Mouse (Mus musculus) common myeloid progenitor, adult 5-6 weeks (primary cell): ENCODE data around the gene Ppp1ca. TPM values are rescaled to one million over a fixed set of nuclear protein-coding genes. Genes with fewer than 3 reads are reported as not detected.

Experiments used
- ATAC-seq: replicated peaks from 2 replicates; pipeline ENCODE4 v1.8.0; 2016; ENCODE audit warnings: low read depth, mild to moderate bottlenecking, moderate TSS enrichment, inconsistent platforms; ENCODE audit not compliant: poor library complexity, severe bottlenecking
- total RNA-seq: library from RNA; stranded (forward); fragments of 200-1000, 187-1606 nt; gene quantifications from 2 replicates; pipeline ENCODE4 v1.2.3, GENCODE M21; 2017

Gene Ppp1ca
- 450 and 486 TPM in 2 replicates for total RNA-seq

DNA sequence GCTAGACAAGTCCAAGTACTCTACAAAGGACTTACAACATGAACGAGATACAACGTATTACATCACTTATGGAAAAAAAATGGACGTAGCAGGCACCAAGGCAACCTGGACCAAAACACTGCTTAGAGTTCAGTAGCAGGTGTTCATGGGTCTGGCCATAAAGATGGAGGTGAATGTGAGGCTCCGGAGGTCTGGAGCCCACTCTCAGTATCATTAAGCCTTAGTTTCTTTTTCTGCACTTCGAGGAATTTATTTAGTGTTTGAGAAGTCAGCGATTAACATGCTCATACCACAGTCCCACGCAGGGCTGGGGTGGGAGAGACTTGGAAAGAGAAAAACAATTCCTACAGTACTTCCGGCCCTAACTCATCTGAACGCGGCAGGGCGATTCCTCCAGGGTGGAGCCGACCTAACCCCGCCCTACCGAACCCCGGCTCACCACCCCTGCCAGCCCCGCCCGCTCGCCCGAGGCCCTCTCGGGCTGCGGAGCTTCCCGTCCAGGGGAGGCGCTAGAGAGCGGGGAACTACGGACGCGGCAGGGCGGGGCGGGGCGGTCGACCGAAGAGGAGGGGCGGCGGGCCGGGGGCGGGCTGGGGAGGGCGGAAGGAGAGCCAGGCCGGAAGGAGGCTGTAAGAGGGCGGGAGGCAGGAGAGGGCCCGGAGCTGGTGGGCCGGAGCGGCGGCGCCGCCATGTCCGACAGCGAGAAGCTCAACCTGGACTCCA, at the start of gene Ppp1ca:
TSS of gene Ppp1ca (plus strand) at position 538 of the 723 bp plus-strand sequence.
- peak; percentile 81 for ATAC-seq

DNA sequence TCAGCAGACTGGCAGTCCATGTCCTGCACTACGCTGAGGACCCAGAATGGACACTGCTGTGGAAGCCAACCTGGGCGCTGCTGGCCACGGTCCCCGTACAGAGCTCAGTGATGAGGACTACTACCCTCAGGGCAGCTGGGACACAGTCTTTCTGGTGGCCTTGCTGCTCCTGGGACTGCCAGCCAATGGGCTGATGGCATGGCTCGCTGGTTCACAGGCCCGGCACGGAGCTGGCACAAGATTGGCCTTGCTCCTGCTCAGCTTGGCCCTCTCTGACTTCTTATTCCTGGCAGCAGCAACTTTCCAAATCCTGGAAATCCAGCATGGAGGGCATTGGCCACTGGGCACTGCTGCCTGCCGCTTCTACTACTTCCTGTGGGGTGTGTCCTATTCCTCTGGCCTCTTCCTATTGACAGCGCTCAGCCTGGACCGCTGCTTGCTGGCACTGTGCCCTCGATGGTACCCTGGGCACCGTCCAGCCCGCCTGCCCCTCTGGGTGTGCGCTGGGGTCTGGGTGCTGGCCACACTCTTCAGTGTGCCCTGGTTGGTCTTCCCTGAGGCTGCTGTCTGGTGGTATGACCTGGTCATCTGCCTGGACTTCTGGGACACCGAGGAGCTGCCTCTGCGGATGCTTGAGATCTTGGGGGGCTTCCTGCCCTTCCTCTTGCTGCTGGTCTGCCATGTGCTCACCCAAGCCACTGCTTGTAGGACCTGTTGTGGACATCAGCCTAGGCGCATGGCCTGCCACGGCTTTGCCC, 49.3 kb upstream of the Ppp1ca start:
- no peak for ATAC-seq

DNA sequence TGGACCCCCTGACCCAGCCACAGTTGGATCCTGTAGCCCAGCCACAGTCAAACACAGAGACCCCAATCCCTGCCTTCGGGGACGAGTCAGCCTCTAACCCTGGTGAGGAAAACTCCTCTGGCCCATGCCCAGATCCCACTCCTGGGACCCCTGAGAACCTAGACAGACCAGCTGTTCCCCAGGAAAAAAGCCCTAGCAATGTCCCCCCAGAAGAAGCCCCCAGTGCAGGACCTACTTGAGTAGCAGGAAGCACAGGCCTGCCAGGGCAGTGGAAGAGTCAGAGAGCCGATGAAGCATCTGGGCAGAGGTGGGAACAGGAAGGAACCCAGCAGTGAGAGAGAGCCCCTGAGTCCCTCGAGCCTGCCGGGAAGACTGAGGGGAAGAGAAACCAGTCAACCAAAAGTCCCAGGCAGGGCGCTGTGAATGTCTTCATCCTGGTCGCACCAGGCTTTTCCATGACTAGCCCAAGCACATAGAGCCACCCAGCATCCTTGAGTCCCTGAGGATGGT, 48.1 kb upstream of the Ppp1ca start, which contains the start of gene Cabp4:
TSS of gene Cabp4 (minus strand) at position 275 of the 510 bp plus-strand sequence.
- no peak for ATAC-seq

DNA sequence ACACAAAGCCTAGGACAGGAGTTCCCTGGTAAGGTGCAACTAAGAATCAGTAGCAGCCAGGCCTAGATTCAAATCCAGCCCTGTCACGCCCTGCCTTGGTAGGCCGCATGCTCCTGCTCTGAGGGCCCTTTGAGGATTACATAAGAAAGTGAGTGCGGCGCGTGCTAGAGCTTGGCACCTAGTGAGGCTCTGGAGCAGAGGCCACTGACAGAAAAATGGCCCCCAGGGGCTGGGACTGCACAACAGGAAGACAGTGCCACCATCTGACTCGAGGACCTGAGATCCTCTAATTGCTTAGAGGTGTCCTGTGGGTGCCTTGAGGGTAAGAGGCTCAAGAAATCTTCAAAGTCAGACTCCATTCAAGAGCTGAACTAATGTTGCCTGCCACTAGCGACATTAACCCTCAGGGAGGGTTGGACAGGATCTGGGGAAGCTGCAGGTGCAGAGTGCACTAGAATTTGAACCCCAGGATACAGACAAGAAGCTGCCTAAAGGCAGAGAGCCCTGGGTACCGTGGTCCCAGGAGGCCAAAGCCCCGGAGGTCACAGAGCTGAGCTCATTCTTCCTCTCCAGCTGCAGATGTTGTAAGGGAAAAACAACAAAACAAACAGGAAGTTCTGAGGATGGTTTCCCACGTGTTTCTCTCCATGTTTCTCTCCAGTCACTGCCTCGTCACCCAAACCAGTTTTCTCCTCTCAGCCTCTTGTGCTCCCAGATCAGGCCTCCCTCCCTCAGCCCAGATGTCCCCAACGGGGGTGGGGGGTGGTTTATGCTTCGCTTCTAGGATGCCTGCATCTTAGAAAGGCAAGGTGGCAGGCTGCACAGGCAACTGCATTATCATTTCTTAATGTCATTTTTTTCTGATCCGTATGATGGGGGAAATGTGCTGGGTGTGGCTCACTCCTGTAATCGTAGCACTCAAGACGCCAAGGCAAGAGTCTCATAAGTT, 47.0 kb upstream of the Ppp1ca start:
- no peak for ATAC-seq

DNA sequence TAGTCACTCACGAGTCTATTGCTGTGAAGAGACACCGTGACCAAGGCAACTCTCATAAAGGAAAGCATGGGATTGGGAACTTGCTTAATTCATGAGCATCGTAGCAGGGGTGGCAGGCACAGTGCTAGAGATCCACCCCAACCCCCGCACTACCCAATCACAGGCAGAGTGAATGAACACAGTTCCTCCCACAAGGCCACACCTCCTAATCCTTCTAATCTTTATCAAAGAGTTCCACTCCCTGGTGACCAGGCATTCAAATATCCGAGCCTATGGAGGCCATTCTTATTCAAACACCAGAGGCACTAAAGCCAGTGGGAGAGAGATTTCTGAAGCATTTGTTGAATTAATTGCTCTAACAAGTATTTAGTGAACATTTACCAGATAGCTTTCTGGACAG, 45.9 kb upstream of the Ppp1ca start:
- no peak for ATAC-seq

DNA sequence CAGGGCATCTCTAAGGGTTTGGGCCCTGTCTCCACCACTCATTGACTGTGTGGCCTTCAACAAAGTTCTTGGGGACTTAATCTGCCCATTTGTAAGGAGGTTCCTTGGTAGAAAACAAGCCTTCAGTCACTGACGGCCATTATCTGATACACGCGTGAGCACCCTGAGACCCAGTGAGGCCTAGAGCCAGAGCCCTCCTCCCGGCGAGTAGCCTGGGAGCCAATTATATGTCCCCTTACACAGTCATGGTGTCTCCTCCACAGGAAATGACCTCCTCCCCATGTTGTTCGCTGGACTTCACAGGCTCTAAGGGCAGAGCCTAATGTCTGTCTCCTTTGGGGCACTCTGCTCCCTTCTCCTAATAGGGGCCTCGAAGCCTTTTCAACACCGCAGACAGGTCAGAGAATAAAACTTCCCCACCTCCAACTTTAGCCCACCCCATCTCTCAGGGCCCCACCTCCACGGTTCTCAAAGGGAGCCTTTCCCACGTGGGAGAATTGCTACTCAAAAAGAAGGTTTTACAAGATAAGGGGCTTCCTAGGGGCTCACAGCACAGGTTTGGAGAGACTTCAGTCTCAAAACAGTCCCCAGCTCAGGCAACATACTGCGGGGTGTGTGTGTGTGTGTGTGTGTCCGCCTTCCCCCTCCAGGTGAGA, 45.4 kb upstream of the Ppp1ca start:
- ATAC-seq: no peak

DNA sequence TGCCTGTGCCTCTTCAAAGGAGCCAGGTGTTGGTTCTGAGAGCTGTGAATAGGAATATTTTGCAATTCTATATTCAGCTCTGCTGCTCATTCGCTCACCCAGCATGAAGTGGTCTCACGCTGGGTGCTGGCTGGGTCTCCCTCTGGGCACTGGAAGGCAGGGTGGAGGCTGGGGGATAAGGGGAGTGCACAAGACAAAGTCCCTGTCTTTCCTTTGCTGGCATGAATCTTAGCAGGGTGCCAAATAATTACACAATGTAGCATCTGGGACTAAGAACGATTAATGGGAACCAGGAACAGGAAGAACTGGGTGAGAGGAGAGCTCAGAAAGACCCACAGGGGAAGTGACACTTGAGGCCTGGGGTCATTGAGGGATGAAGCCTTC, 44.9 kb upstream of the Ppp1ca start:
- no peak for ATAC-seq

DNA sequence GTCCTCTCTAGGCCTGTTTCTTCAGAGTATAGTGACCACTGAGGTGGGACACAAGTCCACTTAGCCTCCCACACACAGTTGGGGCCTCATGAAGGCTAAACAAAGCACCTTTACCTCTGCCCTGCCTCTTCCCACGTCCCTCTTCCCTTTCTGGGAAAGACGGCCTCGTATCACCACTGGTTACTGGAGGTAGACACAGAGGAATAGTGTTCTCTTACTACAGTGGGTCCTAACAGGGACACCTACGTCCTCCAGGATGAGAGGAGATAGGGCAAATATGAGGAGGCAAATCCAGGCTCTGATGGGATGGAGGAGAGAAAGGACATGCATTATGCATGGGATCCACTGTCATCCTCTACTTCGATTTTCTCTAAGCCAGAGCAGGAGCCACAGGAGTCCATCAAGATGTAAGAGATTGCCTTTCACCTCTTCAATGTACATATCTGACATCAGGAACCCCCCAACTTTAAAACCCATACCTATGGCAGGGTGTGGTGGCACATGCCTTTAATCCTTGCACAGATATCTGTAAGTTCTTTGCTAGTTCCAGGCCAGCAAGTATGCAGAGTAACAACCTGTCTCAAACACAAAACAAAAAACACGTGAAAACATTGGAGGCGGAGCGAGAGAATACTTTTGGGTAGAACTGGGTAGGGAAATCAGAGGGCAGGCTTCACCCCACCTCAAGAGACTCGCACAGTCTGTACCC, 43.9 kb upstream of the Ppp1ca start:
- ATAC-seq: no peak

DNA sequence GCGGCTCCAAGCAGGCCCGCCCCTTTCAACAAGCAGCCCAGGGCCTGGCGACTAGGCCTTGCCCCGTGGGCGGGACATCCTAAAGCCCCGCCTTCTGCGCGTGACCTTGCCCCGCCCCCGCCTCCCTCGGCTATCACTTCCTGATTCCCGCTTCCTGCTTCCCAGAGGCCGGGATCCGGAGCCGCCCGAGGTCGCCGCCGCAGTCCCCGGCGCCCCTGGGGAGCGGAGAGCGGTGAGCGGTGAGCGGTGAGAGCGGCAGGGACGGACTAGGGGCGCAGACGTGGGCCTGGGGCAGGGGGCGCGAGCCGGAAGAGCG, 43.4 kb upstream of the Ppp1ca start, which contains the start of gene Coro1b:
TSS of gene Coro1b (plus strand) at position 129 of the 316 bp plus-strand sequence.
- ATAC-seq: peak; percentile 91

DNA sequence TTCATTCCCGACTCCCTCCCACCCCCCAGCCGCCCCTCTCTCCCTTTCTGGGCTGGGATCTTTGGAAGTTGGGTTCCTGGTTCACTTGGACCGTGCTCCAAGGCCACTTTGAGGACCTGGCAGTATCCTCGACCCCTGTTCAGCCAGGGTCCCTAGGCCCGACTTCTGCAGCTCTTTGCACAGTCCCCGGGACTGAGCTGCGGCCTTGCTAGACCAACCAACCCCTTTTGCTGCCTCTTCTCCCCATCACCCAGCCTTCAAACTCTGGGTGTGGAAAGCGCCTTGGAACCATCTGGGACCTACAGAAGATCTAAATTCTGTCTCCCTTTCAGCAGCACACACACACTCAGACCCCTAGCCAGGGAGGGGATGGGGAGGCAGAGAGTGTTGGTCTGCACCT, 43.0 kb upstream of the Ppp1ca start:
- ATAC-seq: no peak

DNA sequence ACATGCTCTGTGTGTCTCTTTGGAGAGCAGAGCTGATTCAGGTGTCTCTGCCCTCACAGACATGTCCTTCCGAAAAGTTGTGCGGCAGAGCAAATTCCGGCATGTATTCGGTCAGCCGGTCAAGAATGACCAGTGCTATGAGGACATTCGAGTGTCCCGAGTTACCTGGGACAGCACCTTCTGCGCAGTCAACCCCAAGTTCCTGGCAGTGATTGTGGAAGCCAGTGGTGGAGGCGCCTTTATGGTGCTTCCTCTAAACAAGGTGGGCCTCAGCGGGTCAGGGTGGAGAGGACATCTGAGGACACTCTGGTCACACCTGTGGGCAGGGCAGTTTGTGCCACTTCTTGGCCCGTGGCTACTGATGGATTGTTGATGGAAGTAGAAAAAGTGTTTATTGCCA, 42.6 kb upstream of the Ppp1ca start:
- ATAC-seq: no peak

DNA sequence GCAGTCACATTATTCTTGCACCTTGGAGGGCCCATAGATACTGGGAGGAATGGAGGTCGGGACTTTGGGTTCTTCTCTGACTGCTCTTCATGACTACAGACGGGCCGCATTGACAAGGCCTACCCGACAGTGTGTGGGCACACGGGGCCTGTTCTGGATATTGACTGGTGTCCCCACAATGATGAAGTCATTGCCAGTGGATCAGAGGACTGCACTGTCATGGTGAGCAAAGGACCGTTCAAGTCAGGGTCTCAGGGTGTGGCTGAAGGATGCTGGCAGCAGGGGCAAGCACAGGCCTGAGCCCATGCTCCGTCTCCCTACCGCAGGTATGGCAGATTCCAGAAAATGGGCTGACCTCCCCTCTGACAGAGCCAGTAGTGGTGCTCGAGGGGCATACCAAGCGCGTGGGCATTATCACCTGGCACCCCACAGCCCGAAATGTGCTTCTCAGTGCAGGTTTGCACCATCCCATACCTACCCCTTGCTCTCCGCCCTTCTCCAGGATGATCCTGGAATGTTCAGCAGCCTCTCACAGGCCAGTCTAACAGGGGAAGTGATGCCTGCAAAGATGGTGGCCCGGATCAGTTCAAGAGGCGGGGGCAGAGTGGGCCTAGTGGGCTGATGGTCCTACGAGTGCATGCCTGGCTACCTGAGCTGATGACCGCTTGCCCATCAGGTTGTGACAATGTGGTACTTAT, 42.0 kb upstream of the Ppp1ca start:
- ATAC-seq: no peak

DNA sequence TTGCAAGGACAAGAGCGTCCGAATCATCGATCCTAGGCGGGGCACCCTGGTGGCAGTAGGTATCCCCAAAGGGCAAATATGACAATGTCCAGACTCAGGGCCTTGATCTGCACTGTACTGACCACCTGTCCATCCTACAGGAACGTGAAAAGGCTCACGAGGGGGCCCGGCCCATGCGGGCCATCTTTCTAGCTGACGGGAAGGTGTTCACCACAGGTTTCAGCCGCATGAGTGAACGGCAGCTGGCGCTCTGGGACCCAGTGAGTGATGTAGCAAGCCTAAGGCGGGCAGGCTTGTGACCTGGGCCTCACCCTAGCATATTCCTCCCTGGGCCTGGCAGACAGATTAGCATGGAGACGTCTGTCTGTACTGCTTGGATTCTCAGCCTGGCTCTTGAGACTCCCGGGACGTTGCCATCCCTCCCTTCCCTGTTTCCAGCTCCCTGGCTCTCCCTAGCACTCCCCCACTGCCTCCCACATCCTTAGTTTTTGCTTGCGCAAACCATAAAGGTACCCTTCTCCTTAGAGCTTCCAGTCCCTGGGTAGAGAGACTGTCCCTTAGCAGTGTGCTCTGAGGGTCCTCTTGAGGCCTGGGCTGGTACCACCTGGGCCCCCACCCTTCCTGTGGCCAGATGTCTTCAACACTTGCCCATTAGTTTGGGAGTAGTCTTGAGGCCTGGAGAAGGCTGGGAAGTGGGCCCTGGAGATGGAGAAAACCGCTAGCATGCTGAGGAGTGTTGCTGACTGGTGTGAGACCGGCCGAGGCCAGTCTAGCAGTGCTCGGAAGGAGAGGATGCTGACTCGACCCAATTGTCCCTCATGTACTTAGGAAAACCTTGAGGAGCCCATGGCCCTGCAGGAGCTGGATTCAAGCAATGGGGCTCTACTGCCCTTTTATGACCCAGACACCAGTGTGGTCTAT, 41.0 kb upstream of the Ppp1ca start:
- ATAC-seq: no peak

DNA sequence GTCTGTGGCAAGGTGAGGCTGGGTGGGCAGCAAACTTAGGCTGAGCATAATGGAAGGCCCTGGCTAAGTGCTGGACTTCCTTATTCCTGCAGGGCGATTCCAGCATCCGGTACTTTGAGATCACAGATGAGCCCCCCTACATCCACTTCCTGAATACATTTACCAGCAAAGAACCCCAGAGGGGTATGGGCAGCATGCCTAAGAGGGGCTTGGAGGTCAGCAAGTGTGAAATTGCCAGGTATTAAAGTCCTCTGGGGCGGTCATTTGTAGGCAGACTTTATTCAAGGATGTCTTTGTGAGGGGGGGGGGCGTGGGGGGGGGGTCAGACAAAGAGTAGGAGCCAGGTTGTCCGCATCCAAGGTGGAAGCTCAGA, 40.4 kb upstream of the Ppp1ca start:
- no peak for ATAC-seq

DNA sequence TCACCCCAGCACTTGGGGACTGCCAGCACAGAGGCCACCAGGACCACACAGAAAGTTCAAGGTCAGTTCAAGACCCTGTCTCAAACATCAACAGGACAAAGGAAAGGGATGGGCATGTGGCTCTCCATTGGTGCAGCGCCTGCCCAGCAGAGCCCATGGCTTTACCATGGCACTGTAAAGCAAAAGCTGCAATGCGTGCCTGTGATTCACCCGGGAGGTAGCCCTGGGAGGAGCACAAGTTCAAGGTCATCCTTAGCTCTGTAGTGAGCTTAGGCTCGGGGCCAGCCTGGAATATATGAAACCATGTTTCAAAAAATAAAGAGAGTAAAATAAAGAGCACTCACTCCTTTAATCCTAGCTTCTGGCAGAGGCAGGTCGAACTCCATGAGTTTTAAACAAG, 40.0 kb upstream of the Ppp1ca start:
- ATAC-seq: no peak

DNA sequence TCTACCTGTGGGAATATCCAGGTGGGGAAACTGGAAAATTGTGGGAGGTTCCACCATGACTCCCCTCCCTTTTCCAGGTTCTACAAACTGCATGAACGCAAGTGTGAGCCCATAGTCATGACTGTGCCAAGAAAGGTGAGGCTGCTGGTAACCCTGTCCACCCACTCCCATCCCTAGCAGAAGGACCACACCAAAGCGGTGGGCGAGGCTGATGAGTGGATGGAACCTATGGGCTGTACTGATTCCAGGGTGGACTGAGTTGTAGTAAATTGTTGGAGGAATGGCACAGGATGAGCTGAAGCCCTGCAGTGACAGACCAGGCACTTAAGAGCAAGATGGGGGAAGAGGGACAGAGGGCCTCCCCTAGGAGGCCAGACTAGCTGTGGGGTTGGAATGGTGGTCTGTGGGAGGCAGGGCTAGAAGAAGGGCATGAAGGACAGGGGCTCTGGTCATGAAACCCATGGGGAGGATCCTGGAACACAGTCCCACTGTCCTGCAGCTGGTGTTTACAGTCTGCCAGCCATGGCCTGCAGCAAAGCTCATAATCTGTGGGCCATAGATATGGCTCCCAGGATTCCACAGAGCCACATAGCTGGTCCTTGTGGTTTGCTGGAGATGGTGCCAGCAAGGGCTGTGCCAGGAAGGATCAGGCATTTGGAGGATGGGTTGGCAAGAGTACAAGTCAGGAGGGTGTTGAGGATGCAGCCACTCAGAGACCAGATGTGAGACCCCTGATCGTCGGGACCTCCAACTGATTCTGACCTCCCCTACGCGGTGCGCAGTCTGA, 39.2 kb upstream of the Ppp1ca start:
- ATAC-seq: no peak

DNA sequence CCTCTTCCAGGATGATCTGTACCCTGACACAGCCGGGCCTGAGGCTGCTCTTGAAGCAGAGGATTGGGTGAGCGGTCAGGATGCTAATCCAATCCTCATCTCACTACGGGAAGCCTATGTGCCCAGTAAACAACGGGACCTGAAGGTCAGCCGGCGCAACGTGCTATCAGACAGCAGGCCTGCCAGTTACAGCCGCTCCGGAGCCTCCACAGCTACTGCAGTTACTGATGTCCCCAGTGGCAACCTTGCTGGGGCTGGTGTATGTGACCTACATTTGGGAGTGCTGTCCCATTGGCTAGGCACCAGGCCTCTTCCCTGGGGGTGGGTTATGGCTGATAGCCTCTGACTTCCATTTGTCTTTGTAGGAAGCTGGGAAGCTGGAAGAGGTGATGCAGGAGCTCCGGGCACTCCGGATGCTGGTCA, 38.6 kb upstream of the Ppp1ca start, which contains the start of gene Ptprcap:
TSS of gene Ptprcap (plus strand) at position 373 of the 423 bp plus-strand sequence.
- ATAC-seq: no peak
